Mouse (Mus musculus): ENCODE measurements around the gene Chil3. TPM values are rescaled to one million over a fixed set of nuclear protein-coding genes. Genes with fewer than 3 reads are reported as not detected.
"Not testable (repeated sequence)": the region's sequence is repeated elsewhere in the genome, so short reads cannot be mapped to it uniquely, and the experiment has no call there.

Chil3 gene
- polyA plus RNA-seq (2012; rRNA removed) = 0.37 and 1.1 TPM in 2 replicates

GRCm38 (mm10) chr3:106167464-106167863 lies at the start of gene Chil3:
Gene Chil3, minus strand, starts transcription at chr3:106167564.
- DNase-seq (ENCODE audit: low spot score) = no peak

- DNase-seq (ENCODE audit: low spot score) = not testable (repeated sequence)
Observed at GRCm38 (mm10) chr3:106198030-106198429, 30.7 kb upstream of the Chil3 start.

GRCm38 (mm10) chr3:106197246-106197645 lies 29.9 kb upstream of the Chil3 start:
- not testable (repeated sequence) for DNase-seq (ENCODE audit: low spot score)

- DNase-seq (ENCODE audit: low spot score) = no peak
Observed at GRCm38 (mm10) chr3:106196276-106196675, 28.9 kb upstream of the Chil3 start.

GRCm38 (mm10) chr3:106195486-106195885 lies 28.1 kb upstream of the Chil3 start:
- DNase-seq (ENCODE audit: low spot score) = no peak

- DNase-seq (ENCODE audit: low spot score) = no peak
Observed at GRCm38 (mm10) chr3:106187991-106188390, 20.6 kb upstream of the Chil3 start.

GRCm38 (mm10) chr3:106177509-106178189 lies 10.3 kb upstream of the Chil3 start:
- DNase-seq (ENCODE audit: low spot score) = no peak

- not testable (repeated sequence) for DNase-seq (ENCODE audit: low spot score)
Observed at GRCm38 (mm10) chr3:106174971-106175370, 7.6 kb upstream of the Chil3 start.

- DNase-seq (ENCODE audit: low spot score) = not testable (repeated sequence)
Observed at GRCm38 (mm10) chr3:106172506-106172905, 5.1 kb upstream of the Chil3 start.

GRCm38 (mm10) chr3:106171135-106171731 lies 3.9 kb upstream of the Chil3 start:
- DNase-seq (ENCODE audit: low spot score) = no peak

- DNase-seq (ENCODE audit: low spot score) = no peak
Observed at GRCm38 (mm10) chr3:106170522-106171053, 3.2 kb upstream of the Chil3 start.

GRCm38 (mm10) chr3:106154413-106154812 lies 13.0 kb downstream of the Chil3 start:
- no peak for DNase-seq (ENCODE audit: low spot score)

GRCm38 (mm10) chr3:106144081-106144480 lies 23.3 kb downstream of the Chil3 start:
- no peak for DNase-seq (ENCODE audit: low spot score)

GRCm38 (mm10) chr3:106131690-106132089 lies 35.7 kb downstream of the Chil3 start:
- no peak for DNase-seq (ENCODE audit: low spot score)

GRCm38 (mm10) chr3:106128807-106129493 lies 38.4 kb downstream of the Chil3 start:
- no peak for DNase-seq (ENCODE audit: low spot score)

GRCm38 (mm10) chr3:106126999-106127398 lies 40.4 kb downstream of the Chil3 start:
- no peak for DNase-seq (ENCODE audit: low spot score)

GRCm38 (mm10) chr3:106112929-106113328 lies 54.4 kb downstream of the Chil3 start, which contains the start of gene Chia1:
Gene Chia1, plus strand, starts transcription at chr3:106113229.
- no peak for DNase-seq (ENCODE audit: low spot score)

Other genes with a start within 250 kb of the Chil3 start
- gene I830077J02Rik, start 234.9 kb downstream of the Chil3 start, polyA plus RNA-seq (2012; rRNA removed) = 0.58 and 0.78 TPM in 2 replicates
- gene Wdr77, start 208.2 kb downstream of the Chil3 start, polyA plus RNA-seq (2012; rRNA removed) = 40.7 and 44.1 TPM in 2 replicates
- 206 and 214 TPM in 2 replicates for gene Atp5f1, start 207.5 kb downstream of the Chil3 start, polyA plus RNA-seq (2012; rRNA removed)
- 3.1 and 4.2 TPM in 2 replicates for gene Ovgp1, start 193.9 kb downstream of the Chil3 start, polyA plus RNA-seq (2012; rRNA removed)
- gene Pifo, start 152.9 kb downstream of the Chil3 start, polyA plus RNA-seq (2012; rRNA removed) = not detected in 2 replicates
- gene Chil5, start 134.8 kb downstream of the Chil3 start, polyA plus RNA-seq (2012; rRNA removed) = 0.06 and 0.15 TPM in 2 replicates
- 0.15 and 0.45 TPM in 2 replicates for gene Chia1, start 54.3 kb downstream of the Chil3 start, polyA plus RNA-seq (2012; rRNA removed)
- not detected in 2 replicates for gene Chil4, start 51.9 kb upstream of the Chil3 start, polyA plus RNA-seq (2012; rRNA removed)
- gene Chil6, start 238.6 kb upstream of the Chil3 start, polyA plus RNA-seq (2012; rRNA removed) = 0.41 and 0.44 TPM in 2 replicates

Measured in urinary bladder, adult 2 months (tissue).